Mouse (Mus musculus) embryonic fibroblast, embryonic 13.5 days (primary cell): Measurements from ENCODE around the gene Phb2. TPM values are rescaled to one million over a fixed set of nuclear protein-coding genes. Genes with fewer than 3 reads are reported as not detected.

Experiments
- H3K27ac ChIP-seq: 2 replicates; pipeline ENCODE4 v1.5.1; 2012; ENCODE audit warnings: low read length, control low read depth, inconsistent platforms; ENCODE audit not compliant: insufficient read depth
- H3K4me1 ChIP-seq: 2 replicates; pipeline ENCODE4 v1.6.1; 2011; ENCODE audit warnings: low read length; ENCODE audit not compliant: control insufficient read depth, insufficient read depth
- H3K4me3 ChIP-seq: 2 replicates; pipeline ENCODE4 v1.5.1; 2011; ENCODE audit warnings: mild to moderate bottlenecking, control low read depth, low read length; ENCODE audit not compliant: insufficient read depth
- CTCF ChIP-seq: IDR thresholded peaks from 2 replicates; pipeline ENCODE4 v1.5.1; 2011; ENCODE audit warnings: mild to moderate bottlenecking, control low read depth, low read length, moderate library complexity, borderline replicate concordance; ENCODE audit not compliant: insufficient read depth
- POLR2A ChIP-seq: IDR thresholded peaks from 2 replicates; pipeline ENCODE4 v1.6.1; 2011; ENCODE audit warnings: low read depth, mild to moderate bottlenecking, control low read depth, low read length, moderate library complexity
- polyA plus RNA-seq: library from polyadenylated mRNA; stranded (reverse); fragments of >200 nt; gene quantifications from 2 replicates; pipeline ENCODE4 v1.2.4, GENCODE M21; 2011; ENCODE audit warnings: low read depth; ENCODE audit not compliant: missing spikeins, insufficient read length

Gene Phb2
- polyA plus RNA-seq, 1 experiment: 249 TPM

DNA sequence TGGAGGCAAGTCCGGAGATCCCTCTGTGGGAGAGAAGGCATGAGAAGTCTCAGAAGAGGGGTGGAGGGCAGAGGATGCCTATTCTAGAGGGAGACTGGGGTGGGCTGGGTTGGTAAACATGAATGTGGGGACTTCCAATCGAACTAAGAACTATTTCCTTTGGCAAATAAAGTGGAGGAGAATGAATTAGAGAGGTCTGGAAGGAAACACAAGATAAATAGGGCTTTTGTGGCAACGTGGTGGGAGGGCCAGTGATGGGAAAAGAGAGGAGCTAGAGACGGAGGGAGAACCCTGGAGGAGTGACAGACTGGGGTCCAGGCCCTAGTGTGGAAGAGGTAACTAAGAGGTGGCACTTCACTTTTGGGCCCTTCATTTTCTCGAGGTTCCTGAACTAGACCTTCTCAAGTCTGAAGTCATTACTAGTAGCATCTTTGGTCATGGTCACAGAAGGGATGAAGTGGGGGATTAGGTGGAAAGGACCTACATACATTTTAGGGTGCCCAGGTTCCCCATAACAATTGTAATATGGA lies 45.3 kb downstream of the Phb2 start:
- H3K27ac ChIP-seq: peak overlapping the region; percentile 99
- peak overlapping the region; percentile 53 for H3K4me3 ChIP-seq
- H3K4me1 ChIP-seq: peaks cover 9% of the 10 kb centered on the region
- 0 out of 2 replicates have a peak, but pooled peaks have one; percentile 4 for TF ChIP-seq POLR2A
- no peak for TF ChIP-seq CTCF

- TF ChIP-seq POLR2A: peak; percentile 85
- no peak for TF ChIP-seq CTCF
- H3K27ac ChIP-seq: peak overlapping the region; percentile 99
- peaks cover 9% of the 10 kb centered on the region for H3K4me1 ChIP-seq
- peak overlapping the region; percentile 53 for H3K4me3 ChIP-seq
Observed at GRCm38 (mm10) chr6:124757909-124758848, 46.0 kb downstream of the Phb2 start.

DNA sequence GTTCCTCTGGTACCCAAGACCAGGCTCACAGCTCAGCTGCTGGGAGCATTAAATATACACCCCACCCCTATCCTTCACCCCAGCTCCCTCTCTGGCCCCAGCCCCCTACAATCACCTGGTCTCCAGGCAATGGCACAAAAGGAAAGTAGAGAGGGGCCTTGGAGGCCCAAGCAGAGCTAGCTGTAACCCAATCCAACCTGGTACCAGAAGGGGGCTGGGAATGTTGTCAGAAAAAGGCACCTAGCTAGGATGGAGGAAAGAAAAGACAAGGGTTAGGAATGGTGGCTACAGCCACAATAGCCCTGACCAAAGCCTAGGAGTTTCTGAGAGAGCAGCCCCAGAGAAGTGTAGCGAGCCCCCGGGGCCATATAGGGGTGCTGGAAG lies 46.7 kb downstream of the Phb2 start:
- peak overlapping the region; percentile 99 for H3K27ac ChIP-seq
- H3K4me1 ChIP-seq: peaks cover 9% of the 10 kb centered on the region
- 0 out of 2 replicates have a peak, but pooled peaks have one; percentile 9 for TF ChIP-seq POLR2A
- no peak for TF ChIP-seq CTCF
- no peak overlapping the region for H3K4me3 ChIP-seq

- peaks cover 8% of the 10 kb centered on the region for H3K4me1 ChIP-seq
- no peak overlapping the region for H3K4me3 ChIP-seq
- peak overlapping the region; percentile 99 for H3K27ac ChIP-seq
- TF ChIP-seq CTCF (peak; percentile 90; the same call in 1 of the 2 replicates), POLR2A (peak; percentile 45; the same call in 1 of the 2 replicates)
Observed at GRCm38 (mm10) chr6:124759259-124759658, 47.1 kb downstream of the Phb2 start.

GRCm38 (mm10) chr6:124765951-124766350 lies 53.8 kb downstream of the Phb2 start:
- H3K4me3 ChIP-seq: no peak overlapping the region
- H3K27ac ChIP-seq: no peak overlapping the region
- H3K4me1 ChIP-seq: peaks cover 6% of the 10 kb centered on the region
- TF ChIP-seq CTCF: no peak
- no peak for TF ChIP-seq POLR2A

Other genes with a start within 250 kb of the Phb2 start
- gene Clstn3, start 247.5 kb upstream of the Phb2 start, polyA plus RNA-seq: 0.38 and 0.44 TPM in 2 replicates
- gene C1rl, start 219.2 kb upstream of the Phb2 start, polyA plus RNA-seq: 3.3 and 3.6 TPM in 2 replicates
- gene C1ra, start 199.9 kb upstream of the Phb2 start, polyA plus RNA-seq: 15.4 and 30.1 TPM in 2 replicates
- 17.0 and 50.4 TPM in 2 replicates for gene C1s1, start 170.0 kb upstream of the Phb2 start, polyA plus RNA-seq
- not detected in 2 replicates for gene C1rb, start 142.0 kb upstream of the Phb2 start, polyA plus RNA-seq
- 0.42 TPM in 1 of 2 replicates, not detected in the other for gene C1s2, start 76.3 kb upstream of the Phb2 start, polyA plus RNA-seq
- gene Lpcat3, start 49.3 kb upstream of the Phb2 start, polyA plus RNA-seq: 51.4 and 67.0 TPM in 2 replicates
- gene Emg1, start 158 bp upstream of the Phb2 start, polyA plus RNA-seq: 67.1 and 68.9 TPM in 2 replicates
- 0.53 and 4.3 TPM in 2 replicates for gene Ptpn6, start 26.4 kb downstream of the Phb2 start, polyA plus RNA-seq
- 149 and 157 TPM in 2 replicates for gene Grcc10, start 29.0 kb downstream of the Phb2 start, polyA plus RNA-seq
- 0.58 and 0.63 TPM in 2 replicates for gene Gm45234, start 43.7 kb downstream of the Phb2 start, polyA plus RNA-seq
- 75.9 and 77.3 TPM in 2 replicates for gene Atn1, start 44.2 kb downstream of the Phb2 start, polyA plus RNA-seq
- gene Eno2, start 57.3 kb downstream of the Phb2 start, polyA plus RNA-seq: 17.5 and 24.1 TPM in 2 replicates
- gene Lrrc23, start 67.4 kb downstream of the Phb2 start, polyA plus RNA-seq: not detected in 2 replicates
- gene Spsb2, start 96.3 kb downstream of the Phb2 start, polyA plus RNA-seq: 9.1 and 11.7 TPM in 2 replicates
- gene Tpi1, start 102.0 kb downstream of the Phb2 start, polyA plus RNA-seq: 372 and 458 TPM in 2 replicates
- gene Usp5, start 117.1 kb downstream of the Phb2 start, polyA plus RNA-seq: 87.6 and 105 TPM in 2 replicates
- gene Cdca3, start 117.2 kb downstream of the Phb2 start, polyA plus RNA-seq: 42.0 and 61.1 TPM in 2 replicates
- 0.45 and 0.72 TPM in 2 replicates for gene Gnb3, start 127.9 kb downstream of the Phb2 start, polyA plus RNA-seq
- gene P3h3, start 145.4 kb downstream of the Phb2 start, polyA plus RNA-seq: 72.7 and 76.7 TPM in 2 replicates
- gene Gpr162, start 151.6 kb downstream of the Phb2 start, polyA plus RNA-seq: 0.55 and 0.63 TPM in 2 replicates
- not detected in 2 replicates for gene Cd4, start 175.9 kb downstream of the Phb2 start, polyA plus RNA-seq
- gene Lag3, start 199.4 kb downstream of the Phb2 start, polyA plus RNA-seq: 1.2 TPM in 2 replicates
- gene Ptms, start 207.8 kb downstream of the Phb2 start, polyA plus RNA-seq: 602 and 622 TPM in 2 replicates
- 250 and 255 TPM in 2 replicates for gene Mlf2, start 219.1 kb downstream of the Phb2 start, polyA plus RNA-seq